Mouse (Mus musculus) CD8-positive naive resting alpha-beta T cell, adult 57 days (primary cell): ENCODE results near the gene Mamdc2. TPM values are rescaled to one million over a fixed set of nuclear protein-coding genes. Genes with fewer than 3 reads are reported as not detected.

ENCODE experiments used
- total RNA-seq: library from RNA; stranded (reverse); gene quantifications from one replicate; pipeline ENCODE4 v1.2.4, GENCODE M21; 2023

Mamdc2 gene
- total RNA-seq = not detected

DNA sequence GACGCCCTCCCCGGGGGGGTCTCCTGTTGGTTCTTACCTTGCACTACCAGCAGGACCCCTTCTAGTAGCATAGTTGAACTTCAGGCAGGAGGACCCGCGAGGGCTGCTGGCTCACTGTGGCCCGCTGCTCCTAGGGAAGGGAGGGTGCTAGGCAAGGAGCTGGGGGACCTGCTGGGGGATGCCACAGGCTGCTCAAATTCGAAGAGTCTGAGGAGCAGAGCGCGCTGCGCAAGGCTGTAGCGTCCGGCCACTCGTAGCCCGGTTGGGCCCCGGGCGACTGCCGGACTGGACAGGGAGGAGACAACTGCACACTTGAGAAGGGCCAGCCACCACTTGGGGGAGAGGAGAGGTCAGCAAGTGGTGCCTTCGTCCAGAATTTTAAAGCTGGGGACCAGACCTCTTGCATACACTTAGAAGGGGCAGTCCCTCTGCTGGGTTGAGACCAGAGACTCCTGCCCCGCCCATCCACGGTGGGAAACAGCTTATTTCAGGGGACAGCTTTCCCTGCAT, at the start of gene Mamdc2:
Mamdc2 (minus strand) TSS at position 455 of the 510 bp plus-strand sequence.

DNA sequence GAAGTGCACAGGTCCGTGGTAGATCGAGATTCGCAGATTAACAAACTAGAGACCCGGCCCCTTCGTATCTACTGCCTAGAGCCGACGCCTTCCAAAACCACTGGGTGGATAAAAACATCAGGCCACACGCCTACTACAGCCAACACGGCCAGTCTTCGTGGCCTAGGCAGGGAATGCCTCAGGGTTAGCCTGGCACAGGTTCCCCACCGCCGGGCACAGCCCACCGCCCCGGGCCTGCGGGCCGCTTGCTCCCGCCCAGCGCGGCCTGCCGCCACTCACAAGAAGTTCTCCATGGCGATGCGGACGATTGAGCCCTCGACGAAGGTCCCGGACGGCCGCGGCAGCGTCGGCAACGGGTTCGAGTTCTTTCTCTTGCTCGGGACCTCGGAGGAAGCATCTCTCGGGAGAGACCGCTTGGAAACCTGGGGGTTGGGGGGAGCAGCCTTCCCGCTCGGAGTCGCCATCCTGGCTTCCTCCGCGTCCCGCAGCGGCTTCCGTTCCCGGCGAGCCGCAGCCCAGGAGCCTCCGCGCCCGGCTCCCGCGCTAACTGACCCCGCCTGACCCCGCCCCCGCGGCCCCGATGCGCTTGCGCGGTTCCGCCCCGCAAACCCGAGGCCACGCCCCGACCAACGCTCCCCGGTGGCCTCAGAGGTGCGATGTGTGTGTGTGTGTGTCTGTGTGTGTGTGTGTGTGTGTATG, 174.7 kb downstream of the Mamdc2 start, which contains the start of gene Smc5:
Smc5 (minus strand) TSS at position 543 of the 699 bp plus-strand sequence.

Other genes with a start within 250 kb of the Mamdc2 start
- 56.9 TPM for gene Smc5, start 174.5 kb downstream of the Mamdc2 start, total RNA-seq
- not detected for gene 1700028P14Rik, start 204.4 kb upstream of the Mamdc2 start, total RNA-seq
- gene Ptar1, start 239.0 kb upstream of the Mamdc2 start, total RNA-seq = 38.8 TPM